In genomic region chr8:86718332-86718994, GRCm38 (mm10) we compare ENCODE assay signal across 19 mouse cellular contexts. TPM values are rescaled to one million over a fixed set of nuclear protein-coding genes. Genes with fewer than 3 reads are reported as not detected.
"Had no signal": no experiment of that assay in that cellular context is flagged by ENCODE, and none has a peak within 500 bp of the region (broad histone marks: within the 10 kb centered on the region; RNA-seq: fewer than 3 reads in every experiment).

No protein-coding gene starts in this region.

- H3K9me3 ChIP-seq: midbrain, embryonic 10.5 days; midbrain, embryonic 12.5 days; neural tube, embryonic 13.5 days; neural tube, embryonic 15.5 days had no signal

- H3K9ac ChIP-seq: liver, embryonic 14.5 days; midbrain, embryonic 12.5 days; neural tube, embryonic 13.5 days; neural tube, embryonic 15.5 days had no signal

- H3K4me2 ChIP-seq: midbrain, embryonic 12.5 days; neural tube, embryonic 13.5 days; neural tube, embryonic 15.5 days had no signal

- H3K27ac ChIP-seq: liver, embryonic 14.5 days; midbrain, embryonic 10.5 days; midbrain, embryonic 12.5 days; neural tube, embryonic 15.5 days had no signal

- H3K4me3 ChIP-seq: midbrain, embryonic 10.5 days; midbrain, embryonic 12.5 days; myocyte; neural tube, embryonic 13.5 days; neural tube, embryonic 15.5 days had no signal

- H3K27me3 ChIP-seq: midbrain, embryonic 12.5 days; neural tube, embryonic 13.5 days; neural tube, embryonic 15.5 days had no signal

- ATAC-seq: lung, postnatal 0 days; midbrain, embryonic 16.5 days had no signal

- DNase-seq: lung, adult 18-20 months; midbrain, embryonic 14.5 days; retina, postnatal 1 day; right cerebral cortex, adult 18-20 months; right cerebral cortex, postnatal 25 days; right cerebral cortex, postnatal 4 days; spleen, adult 18-20 months; thymus, adult 18-20 months; thymus, postnatal 14 days; thymus, postnatal 36 days had no signal

RNA-seq across cellular contexts. Expression of gene Gm10638, which starts 27.0 kb away (rescaled TPM):
- total RNA-seq: megakaryocyte, adult 5-6 weeks had no signal
